Mouse (Mus musculus): ENCODE results near the gene Bach2.

DNA sequence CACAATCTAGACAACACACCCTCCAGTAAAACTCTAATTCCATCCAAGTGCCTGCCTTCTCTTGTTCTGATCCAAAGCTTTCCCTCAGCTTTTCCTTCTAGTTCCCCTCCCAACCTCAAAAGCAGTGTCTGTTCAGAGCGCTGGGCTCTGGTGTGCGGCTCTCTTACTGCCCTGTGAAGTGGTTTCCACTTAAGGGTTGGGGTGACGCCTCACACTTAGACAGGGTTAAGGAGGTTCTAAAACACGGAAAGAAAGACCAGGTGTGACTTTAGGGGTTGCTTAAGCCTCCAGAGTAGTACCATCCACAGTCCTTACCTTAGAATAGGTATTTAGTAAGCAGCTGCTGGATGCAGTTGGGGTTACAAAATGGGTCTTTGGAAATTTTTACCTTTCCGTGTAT lies 185.1 kb downstream of the Bach2 start:
- TF ChIP-seq CTCF (IDR thresholded peaks at IDR 0.05; ENCODE audit: control insufficient read depth, insufficient read depth, low read length): no peak
- no peak for TF ChIP-seq POLR2A (IDR thresholded peaks at IDR 0.05; ENCODE audit: borderline replicate concordance, control insufficient read depth, low read depth, low read length)
